Mouse (Mus musculus): ENCODE results near the gene Cep170b. TPM values are rescaled to one million over a fixed set of nuclear protein-coding genes. Genes with fewer than 3 reads are reported as not detected.

The Cep170b gene
- polyA plus RNA-seq, 1 experiment from 2014 or later, result 16.2 TPM

GRCm38 (mm10) chr12:112760154-112760926 lies 40.1 kb downstream of the Cep170b start, which contains the start of gene Pld4:
Pld4 (plus strand) TSS chr12:112760655.
- H3K36me3 ChIP-seq (ENCODE audit: control insufficient read depth, insufficient read depth, low read length), result no peaks in the 10 kb centered on the region
- H3K27ac ChIP-seq (ENCODE audit: low read length), result no peak within 1 kb of the TSS
- no peak within 1 kb of the TSS for H3K9ac ChIP-seq (replicated peaks; ENCODE audit: low read depth, low read length)
- H3K9me3 ChIP-seq (ENCODE audit: control insufficient read depth, low read depth, low read length), result no peaks in the 10 kb centered on the region
- WGBS, result 39% methylated on average over 4 of the region's 4 CpGs
- no peak for ATAC-seq (ENCODE audit: insufficient number of reproducible peaks, insufficient read depth, low FRiP score, low read depth)
- no peak within 1 kb of the TSS for H3K4me3 ChIP-seq (ENCODE audit: low read depth, low read length)
- H3K27me3 ChIP-seq (ENCODE audit: control insufficient read depth, insufficient read depth, low read length), result no peaks in the 10 kb centered on the region
- H3K4me2 ChIP-seq (replicated peaks; ENCODE audit: low read depth, low read length), result no peak within 1 kb of the TSS
- H3K4me1 ChIP-seq (ENCODE audit: control insufficient read depth, insufficient read depth, low read length), result no peaks in the 10 kb centered on the region

- Histone ChIP-seq H3K36me3 (ENCODE audit: control insufficient read depth, insufficient read depth, low read length) (no peaks in the 10 kb centered on the region), H3K4me1 (ENCODE audit: control insufficient read depth, insufficient read depth, low read length) (no peaks in the 10 kb centered on the region), H3K4me2 (replicated peaks; ENCODE audit: low read depth, low read length) (no peak overlapping the region), H3K9me3 (ENCODE audit: control insufficient read depth, low read depth, low read length) (no peaks in the 10 kb centered on the region), H3K27ac (ENCODE audit: low read length) (no peak overlapping the region), H3K4me3 (ENCODE audit: low read depth, low read length) (no peak overlapping the region), H3K27me3 (ENCODE audit: control insufficient read depth, insufficient read depth, low read length) (no peaks in the 10 kb centered on the region), H3K9ac (replicated peaks; ENCODE audit: low read depth, low read length) (no peak overlapping the region)
- 86% methylated on average over 4 of the region's 4 CpGs for WGBS
- ATAC-seq (ENCODE audit: insufficient number of reproducible peaks, insufficient read depth, low FRiP score, low read depth), result no peak
Measured at GRCm38 (mm10) chr12:112761411-112761810, 41.2 kb downstream of the Cep170b start.

- WGBS, result 78% methylated on average over 3 of the region's 3 CpGs
- ATAC-seq (ENCODE audit: insufficient number of reproducible peaks, insufficient read depth, low FRiP score, low read depth), result no peak
- no peak overlapping the region for H3K4me2 ChIP-seq (replicated peaks; ENCODE audit: low read depth, low read length)
Measured at GRCm38 (mm10) chr12:112762018-112762417, 41.8 kb downstream of the Cep170b start.

DNA sequence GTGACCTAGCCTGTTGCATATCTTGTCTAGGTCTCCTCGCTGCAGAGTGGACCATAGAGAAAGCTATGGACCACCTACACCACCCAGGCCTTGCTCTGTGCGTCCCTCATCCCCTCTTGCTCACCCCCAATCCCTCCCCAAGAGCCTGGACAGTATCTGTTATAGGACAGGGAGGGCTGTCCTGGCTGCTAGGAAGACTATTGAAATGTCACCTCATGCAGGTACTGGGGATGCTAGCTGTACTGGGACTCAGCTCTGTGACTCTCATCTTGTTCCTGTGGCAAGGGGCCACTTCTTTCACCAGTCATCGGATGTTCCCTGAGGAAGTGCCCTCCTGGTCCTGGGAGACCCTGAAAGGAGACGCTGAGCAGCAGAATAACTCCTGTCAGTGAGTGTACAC lies 42.9 kb downstream of the Cep170b start:
- Histone ChIP-seq H3K27me3 (ENCODE audit: control insufficient read depth, insufficient read depth, low read length) (no peaks in the 10 kb centered on the region), H3K9ac (replicated peaks; ENCODE audit: low read depth, low read length) (no peak overlapping the region), H3K36me3 (ENCODE audit: control insufficient read depth, insufficient read depth, low read length) (no peaks in the 10 kb centered on the region), H3K27ac (ENCODE audit: low read length) (no peak overlapping the region), H3K4me2 (replicated peaks; ENCODE audit: low read depth, low read length) (no peak overlapping the region), H3K4me1 (ENCODE audit: control insufficient read depth, insufficient read depth, low read length) (no peaks in the 10 kb centered on the region), H3K4me3 (ENCODE audit: low read depth, low read length) (no peak overlapping the region), H3K9me3 (ENCODE audit: control insufficient read depth, low read depth, low read length) (no peaks in the 10 kb centered on the region)
- ATAC-seq (ENCODE audit: insufficient number of reproducible peaks, insufficient read depth, low FRiP score, low read depth), result no peak
- 81% methylated on average over 4 of the region's 4 CpGs for WGBS

More at GRCm38 (mm10) chr12:112762018-112762417, 41.8 kb downstream of the Cep170b start:
- H3K36me3 ChIP-seq (ENCODE audit: control insufficient read depth, insufficient read depth, low read length), result no peaks in the 10 kb centered on the region
- no peaks in the 10 kb centered on the region for H3K27me3 ChIP-seq (ENCODE audit: control insufficient read depth, insufficient read depth, low read length)
- H3K27ac ChIP-seq (ENCODE audit: low read length), result no peak overlapping the region
- H3K4me3 ChIP-seq (ENCODE audit: low read depth, low read length), result no peak overlapping the region
- no peak overlapping the region for H3K9ac ChIP-seq (replicated peaks; ENCODE audit: low read depth, low read length)
- H3K9me3 ChIP-seq (ENCODE audit: control insufficient read depth, low read depth, low read length), result no peaks in the 10 kb centered on the region
- no peaks in the 10 kb centered on the region for H3K4me1 ChIP-seq (ENCODE audit: control insufficient read depth, insufficient read depth, low read length)

DNA sequence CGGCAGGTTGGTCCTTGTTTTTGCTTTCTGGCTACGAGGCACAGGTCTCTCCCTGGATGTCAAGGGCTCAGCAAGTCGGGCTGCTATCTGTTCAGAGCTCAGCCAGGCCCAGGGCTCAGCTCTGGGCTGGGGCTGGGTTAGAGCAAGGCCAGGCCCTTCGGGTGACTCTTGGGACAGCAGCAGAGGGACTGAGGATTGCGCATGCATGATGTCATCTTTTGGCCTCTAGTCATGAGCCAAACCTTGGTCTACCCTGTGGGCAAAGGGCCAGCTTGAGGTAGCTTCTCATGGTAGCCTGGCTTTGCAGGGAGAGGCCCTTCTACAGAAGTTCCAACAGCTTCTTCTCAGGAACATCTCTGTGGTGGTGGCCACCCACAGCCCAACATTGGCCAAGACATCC lies 43.9 kb downstream of the Cep170b start:
- Histone ChIP-seq H3K36me3 (ENCODE audit: control insufficient read depth, insufficient read depth, low read length) (no peaks in the 10 kb centered on the region), H3K27me3 (ENCODE audit: control insufficient read depth, insufficient read depth, low read length) (no peaks in the 10 kb centered on the region), H3K4me2 (replicated peaks; ENCODE audit: low read depth, low read length) (no peak overlapping the region), H3K9me3 (ENCODE audit: control insufficient read depth, low read depth, low read length) (no peaks in the 10 kb centered on the region), H3K4me1 (ENCODE audit: control insufficient read depth, insufficient read depth, low read length) (no peaks in the 10 kb centered on the region), H3K9ac (replicated peaks; ENCODE audit: low read depth, low read length) (no peak overlapping the region), H3K27ac (ENCODE audit: low read length) (no peak overlapping the region), H3K4me3 (ENCODE audit: low read depth, low read length) (no peak overlapping the region)
- no peak for ATAC-seq (ENCODE audit: insufficient number of reproducible peaks, insufficient read depth, low FRiP score, low read depth)
- WGBS, result 80% methylated on average over 5 of the region's 5 CpGs

DNA sequence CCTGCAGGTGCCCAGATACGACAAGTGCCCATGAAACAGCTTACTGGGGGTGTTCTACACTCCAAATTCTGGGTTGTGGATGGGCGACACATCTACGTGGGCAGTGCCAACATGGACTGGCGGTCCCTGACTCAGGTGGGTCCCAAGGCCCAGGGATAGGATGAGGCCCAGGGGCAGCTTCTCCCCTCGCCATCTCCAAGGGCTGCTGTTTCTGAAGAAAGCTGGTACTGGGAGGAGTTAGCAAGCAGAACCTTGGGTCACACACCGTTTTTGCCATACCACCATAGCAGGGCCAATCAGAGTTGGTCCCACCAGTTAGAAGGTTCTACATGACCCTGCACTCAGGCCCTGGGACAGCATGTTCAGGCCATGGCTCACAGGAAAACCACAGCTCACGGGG lies 44.7 kb downstream of the Cep170b start:
- Histone ChIP-seq H3K9ac (replicated peaks; ENCODE audit: low read depth, low read length) (no peak overlapping the region), H3K27ac (ENCODE audit: low read length) (no peak overlapping the region), H3K4me1 (ENCODE audit: control insufficient read depth, insufficient read depth, low read length) (no peaks in the 10 kb centered on the region), H3K9me3 (ENCODE audit: control insufficient read depth, low read depth, low read length) (no peaks in the 10 kb centered on the region), H3K4me3 (ENCODE audit: low read depth, low read length) (no peak overlapping the region), H3K27me3 (ENCODE audit: control insufficient read depth, insufficient read depth, low read length) (no peaks in the 10 kb centered on the region), H3K36me3 (ENCODE audit: control insufficient read depth, insufficient read depth, low read length) (no peaks in the 10 kb centered on the region), H3K4me2 (replicated peaks; ENCODE audit: low read depth, low read length) (no peak overlapping the region)
- ATAC-seq (ENCODE audit: insufficient number of reproducible peaks, insufficient read depth, low FRiP score, low read depth), result no peak
- 88% methylated on average over 7 of the region's 7 CpGs for WGBS

DNA sequence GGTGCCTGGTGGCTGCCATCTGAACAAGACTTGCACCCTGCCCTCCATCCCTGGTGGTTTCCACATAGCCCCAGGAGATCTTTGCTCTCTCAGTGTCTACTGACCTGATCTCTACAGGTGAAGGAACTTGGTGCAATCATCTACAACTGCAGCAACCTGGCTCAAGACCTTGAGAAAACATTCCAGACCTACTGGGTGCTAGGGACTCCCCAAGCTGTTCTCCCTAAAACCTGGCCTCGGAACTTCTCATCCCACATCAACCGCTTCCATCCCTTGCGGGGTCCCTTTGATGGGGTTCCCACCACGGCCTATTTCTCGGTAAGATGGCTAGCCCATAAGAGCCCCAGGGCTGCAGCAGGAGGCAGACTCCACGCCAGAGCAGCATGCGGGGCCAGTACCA lies 46.3 kb downstream of the Cep170b start:
- H3K27me3 ChIP-seq (ENCODE audit: control insufficient read depth, insufficient read depth, low read length), result no peaks in the 10 kb centered on the region
- 93% methylated on average over 7 of the region's 7 CpGs for WGBS
- no peak overlapping the region for H3K9ac ChIP-seq (replicated peaks; ENCODE audit: low read depth, low read length)
- no peaks in the 10 kb centered on the region for H3K36me3 ChIP-seq (ENCODE audit: control insufficient read depth, insufficient read depth, low read length)
- no peak overlapping the region for H3K4me3 ChIP-seq (ENCODE audit: low read depth, low read length)
- H3K4me2 ChIP-seq (replicated peaks; ENCODE audit: low read depth, low read length), result no peak overlapping the region
- ATAC-seq (ENCODE audit: insufficient number of reproducible peaks, insufficient read depth, low FRiP score, low read depth), result no peak
- no peaks in the 10 kb centered on the region for H3K9me3 ChIP-seq (ENCODE audit: control insufficient read depth, low read depth, low read length)
- no peaks in the 10 kb centered on the region for H3K4me1 ChIP-seq (ENCODE audit: control insufficient read depth, insufficient read depth, low read length)
- no peak overlapping the region for H3K27ac ChIP-seq (ENCODE audit: low read length)

DNA sequence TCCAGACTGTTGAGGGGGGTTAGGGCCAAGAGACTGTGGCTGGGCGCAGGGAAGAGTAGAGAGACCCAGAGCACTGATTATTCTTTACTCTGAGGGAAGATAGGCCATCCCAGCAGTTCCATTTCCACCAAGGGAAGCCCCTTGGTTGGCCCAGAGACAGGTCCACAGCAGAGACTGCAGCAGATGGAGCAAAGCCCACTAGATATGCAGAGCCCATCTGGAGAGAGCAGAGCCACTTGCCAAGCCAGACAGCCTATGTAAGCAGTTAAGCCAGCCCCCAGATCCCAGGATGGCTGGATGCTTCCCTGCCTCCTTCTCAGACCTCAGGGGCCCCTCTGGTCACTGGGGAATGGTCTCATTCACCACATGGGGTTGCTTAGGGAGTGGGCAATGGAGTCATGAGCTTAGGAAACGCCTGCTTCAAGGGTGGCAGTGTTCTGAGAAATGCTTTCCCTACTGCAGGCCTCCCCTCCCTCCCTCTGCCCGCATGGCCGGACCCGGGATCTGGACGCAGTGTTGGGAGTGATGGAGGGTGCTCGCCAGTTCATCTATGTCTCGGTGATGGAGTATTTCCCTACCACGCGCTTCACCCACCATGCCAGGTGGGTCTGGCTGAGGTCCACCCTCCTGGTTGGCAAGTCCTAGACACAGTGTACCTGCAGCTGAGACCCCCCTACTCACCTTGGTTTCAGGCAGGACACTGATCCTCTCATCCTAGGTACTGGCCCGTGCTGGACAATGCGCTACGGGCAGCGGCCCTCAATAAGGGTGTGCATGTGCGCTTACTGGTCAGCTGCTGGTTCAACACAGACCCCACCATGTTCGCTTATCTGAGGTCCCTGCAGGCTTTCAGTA lies 47.0 kb downstream of the Cep170b start:
- Histone ChIP-seq H3K4me2 (replicated peaks; ENCODE audit: low read depth, low read length) (no peak overlapping the region), H3K9me3 (ENCODE audit: control insufficient read depth, low read depth, low read length) (no peaks in the 10 kb centered on the region), H3K4me1 (ENCODE audit: control insufficient read depth, insufficient read depth, low read length) (no peaks in the 10 kb centered on the region), H3K4me3 (ENCODE audit: low read depth, low read length) (no peak overlapping the region), H3K27ac (ENCODE audit: low read length) (no peak overlapping the region), H3K27me3 (ENCODE audit: control insufficient read depth, insufficient read depth, low read length) (no peaks in the 10 kb centered on the region), H3K36me3 (ENCODE audit: control insufficient read depth, insufficient read depth, low read length) (no peaks in the 10 kb centered on the region), H3K9ac (replicated peaks; ENCODE audit: low read depth, low read length) (no peak overlapping the region)
- 88% methylated on average over 16 of the region's 16 CpGs for WGBS
- ATAC-seq (ENCODE audit: insufficient number of reproducible peaks, insufficient read depth, low FRiP score, low read depth), result no peak
